Mouse (Mus musculus) urinary bladder, postnatal 10 days (tissue): ENCODE data around the gene Krtap19-5.

ENCODE experiments used
- DNase-seq: peaks from one replicate; pipeline ENCODE4 v3.0.0; 2022; ENCODE audit warnings: low spot score

Krtap19-5 gene

GRCm38 (mm10) chr16:88896357-88896756 lies at the start of gene Krtap19-5:
Gene Krtap19-5 (minus strand): TSS chr16:88896457.
- no peak for DNase-seq

GRCm38 (mm10) chr16:88941106-88941505 lies 44.8 kb upstream of the Krtap19-5 start:
- no peak for DNase-seq

- no peak for DNase-seq
Observed at GRCm38 (mm10) chr16:88938252-88938651, 42.0 kb upstream of the Krtap19-5 start.

DNA sequence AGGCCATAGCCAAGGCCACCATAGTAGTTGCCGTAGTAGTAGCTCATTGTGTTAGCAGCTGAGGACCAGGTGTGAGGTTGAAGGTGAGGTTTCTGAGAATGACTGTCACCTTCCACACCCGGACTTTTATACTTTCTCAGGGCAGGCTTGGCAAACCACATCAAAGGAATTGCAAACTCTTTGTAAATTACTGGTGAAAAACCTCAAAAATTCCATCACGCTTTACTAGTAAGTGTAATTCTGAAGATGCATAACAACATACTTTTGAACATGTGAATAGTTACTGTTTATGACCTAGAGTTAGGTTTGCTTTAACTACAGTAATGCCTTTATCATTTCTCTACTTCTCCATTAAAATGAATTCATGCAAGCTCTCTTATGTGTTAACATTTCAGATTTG lies 35.9 kb upstream of the Krtap19-5 start, which contains the start of gene Krtap19-9b:
Gene Krtap19-9b, minus strand, starts transcription at position 101 of the 400 bp plus-strand sequence.
- no peak for DNase-seq

- DNase-seq: no peak
Observed at GRCm38 (mm10) chr16:88886870-88887269, 9.4 kb downstream of the Krtap19-5 start.

DNA sequence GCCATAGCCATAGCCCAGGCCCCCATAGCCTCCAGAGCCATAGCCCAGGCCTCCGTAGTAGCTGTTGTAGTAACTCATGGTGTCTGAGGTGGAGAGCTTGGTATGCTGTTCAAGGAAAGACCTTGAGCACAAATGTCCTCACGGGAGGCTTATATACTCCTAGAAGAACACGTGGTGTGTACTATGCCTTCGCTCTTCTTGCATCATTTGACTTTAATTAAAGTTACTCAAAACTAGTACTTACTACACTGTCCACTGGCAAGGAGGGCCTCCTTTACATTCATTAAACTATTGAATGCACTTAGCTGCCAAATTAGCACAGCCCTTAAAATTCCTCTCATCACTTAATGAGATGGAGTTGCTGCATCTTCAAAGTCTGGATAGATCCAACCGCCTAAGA lies 11.3 kb downstream of the Krtap19-5 start, which contains the start of gene Krtap19-4:
Gene Krtap19-4, minus strand, starts transcription at position 101 of the 400 bp plus-strand sequence.
- no peak for DNase-seq

DNA sequence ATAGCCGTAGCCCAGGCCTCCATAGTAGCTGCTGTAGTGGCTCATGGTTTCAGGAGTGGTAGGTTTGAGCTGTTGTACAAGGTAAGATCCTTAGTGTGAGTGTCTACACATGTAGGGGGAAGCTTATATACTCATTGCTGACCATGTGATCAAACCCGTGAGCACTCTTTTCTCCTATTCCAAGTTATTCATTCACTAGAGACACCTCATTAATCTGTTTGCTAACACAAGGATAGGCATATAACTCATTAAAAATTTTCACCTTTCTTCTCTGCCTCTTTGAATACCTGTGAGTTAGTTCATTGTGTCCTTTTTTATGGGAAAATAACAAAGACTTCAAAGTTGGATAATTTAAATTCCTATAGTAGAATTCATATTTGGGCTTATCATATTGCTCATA lies 18.3 kb downstream of the Krtap19-5 start, which contains the start of gene Krtap19-3:
Gene Krtap19-3, minus strand, starts transcription at position 101 of the 400 bp plus-strand sequence.
- DNase-seq: no peak

DNA sequence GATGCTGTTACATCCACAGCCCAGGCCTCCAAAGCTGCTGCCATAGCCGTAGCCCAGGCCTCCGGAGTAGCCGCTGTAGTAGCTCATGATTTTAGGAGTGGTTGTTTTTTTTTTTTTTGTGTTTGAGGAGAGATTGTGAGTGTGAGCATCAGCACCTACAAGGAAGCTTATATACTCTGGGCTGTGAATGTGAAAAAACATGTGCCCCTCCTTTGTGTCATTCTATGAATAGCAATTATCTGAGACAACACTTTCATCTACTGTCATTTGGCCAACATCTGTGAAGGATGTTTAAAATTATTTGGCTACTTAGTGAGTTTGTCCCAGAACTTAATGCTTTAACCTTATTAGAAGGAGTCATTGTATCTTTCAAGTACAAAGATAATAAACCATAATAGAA lies 22.1 kb downstream of the Krtap19-5 start, which contains the start of gene Krtap19-2:
Gene Krtap19-2, minus strand, starts transcription at position 101 of the 400 bp plus-strand sequence.
- DNase-seq: no peak

GRCm38 (mm10) chr16:88869311-88869710 lies 26.9 kb downstream of the Krtap19-5 start, which contains the start of gene Krtap19-1:
Gene Krtap19-1 (minus strand): TSS chr16:88869411.
- DNase-seq: no peak

- no peak for DNase-seq
Observed at GRCm38 (mm10) chr16:88864887-88865407, 31.3 kb downstream of the Krtap19-5 start.

GRCm38 (mm10) chr16:88851450-88851849 lies 44.8 kb downstream of the Krtap19-5 start:
- DNase-seq: no peak

GRCm38 (mm10) chr16:88848558-88848957 lies 47.7 kb downstream of the Krtap19-5 start:
- no peak for DNase-seq

DNA sequence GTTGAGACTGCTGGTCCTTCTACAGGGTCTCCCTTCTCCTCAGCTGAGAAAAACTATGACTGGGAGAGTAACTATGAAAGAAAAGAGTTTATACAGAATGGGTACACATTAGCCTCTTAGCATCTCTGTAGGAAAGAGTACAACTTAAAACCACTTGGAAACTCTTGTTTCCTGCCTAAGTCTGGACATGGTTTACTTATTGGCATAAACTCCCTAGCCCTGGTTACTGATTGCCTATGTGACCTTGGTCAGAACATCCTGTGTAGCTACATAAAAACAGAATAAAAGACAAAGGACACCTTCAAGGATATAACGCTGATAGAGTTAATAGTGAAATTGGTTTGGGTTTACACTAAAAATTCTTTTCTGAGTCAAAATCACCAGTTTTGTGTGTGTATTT lies 48.9 kb downstream of the Krtap19-5 start:
- no peak for DNase-seq
